Mouse (Mus musculus) lung, embryonic 16.5 days (tissue): Measurements from ENCODE around the gene Gldc. TPM values are rescaled to one million over a fixed set of nuclear protein-coding genes. Genes with fewer than 3 reads are reported as not detected.

ENCODE experiments used
- ATAC-seq: fragments of 200-750 bp; cut with Nextera tagmentation; 2 replicates; pipeline ENCODE4 v1.8.0; 2017; ENCODE audit warnings: low read depth, mild to moderate bottlenecking, moderate library complexity
- H3K27ac ChIP-seq: fragments of 300-500 bp; sonication (generic); 2 replicates; pipeline ENCODE4 v1.5.1; 2014; ENCODE audit warnings: mild to moderate bottlenecking, control low read depth, low read length
- H3K27me3 ChIP-seq: fragments of 300-500 bp; sonication (generic); 2 replicates; pipeline ENCODE4 v1.6.1; 2014; ENCODE audit warnings: low read depth, low read length, mixed read lengths; ENCODE audit not compliant: control insufficient read depth, insufficient read depth
- H3K36me3 ChIP-seq: fragments of 300-500 bp; sonication (generic); 2 replicates; pipeline ENCODE4 v1.6.1; 2014; ENCODE audit warnings: low read length; ENCODE audit not compliant: control insufficient read depth, insufficient read depth
- H3K4me1 ChIP-seq: fragments of 300-500 bp; sonication (generic); replicated peaks from 2 replicates; pipeline ENCODE4 v1.6.1; 2014; ENCODE audit warnings: low read length, mixed read lengths; ENCODE audit not compliant: control insufficient read depth, insufficient read depth
- H3K4me2 ChIP-seq: fragments of 300-500 bp; sonication (generic); 2 replicates; pipeline ENCODE4 v1.6.1; 2014; ENCODE audit warnings: low read depth, low read length, control low read depth
- H3K4me3 ChIP-seq: fragments of 300-500 bp; sonication (generic); 2 replicates; pipeline ENCODE4 v1.5.1; 2014; ENCODE audit warnings: mild to moderate bottlenecking, low read length, control low read depth
- H3K9ac ChIP-seq: fragments of 300-500 bp; sonication (generic); 2 replicates; pipeline ENCODE4 v1.6.1; 2014; ENCODE audit warnings: low read length, control low read depth
- H3K9me3 ChIP-seq: fragments of 300-500 bp; sonication (generic); 2 replicates; pipeline ENCODE4 v1.6.1; 2016; ENCODE audit warnings: low read length; ENCODE audit not compliant: control insufficient read depth
- WGBS: fragments of 180-500 bp; shearing (Covaris S2); extraction: QIAGEN DNeasy Blood & Tissue Kit; methylation state at CpG from one replicate; pipeline ENCODE4 v1.1.7; 2014; 5-methylcytosine and 5-hydroxymethylcytosine counted together
- polyA plus RNA-seq: library from polyadenylated mRNA; unstranded; fragments of >200 nt; fragmentation: Nextera tagmentation; extraction: Ambion mirVana; gene quantifications from 2 replicates; pipeline ENCODE4 v1.2.1, GENCODE M21; 2015

The Gldc gene
- polyA plus RNA-seq, 1 experiment from 2014 or later = 0.60 TPM

DNA sequence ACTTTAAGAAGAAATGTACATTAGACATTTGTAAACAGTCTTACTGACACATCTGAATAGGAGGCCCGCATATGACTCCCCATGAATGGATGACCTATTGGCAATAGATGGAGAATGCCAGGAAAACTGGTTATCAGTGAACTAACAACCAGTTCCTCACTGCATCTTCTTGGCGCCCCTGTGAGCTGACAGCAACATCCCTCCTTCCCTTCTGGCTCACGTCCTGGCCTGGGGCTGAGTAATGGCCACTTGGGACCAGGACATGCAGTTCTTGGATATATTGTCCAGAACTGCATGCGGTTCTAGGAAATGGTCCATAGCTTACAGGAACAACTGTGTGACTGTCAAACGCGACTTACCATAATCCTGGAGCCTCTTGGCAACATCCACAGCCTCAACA is 72.6 kb downstream of the Gldc start:
- Histone ChIP-seq H3K27ac (no peak overlapping the region), H3K4me2 (no peak overlapping the region), H3K9ac (no peak overlapping the region), H3K36me3 (peaks cover 5% of the 10 kb centered on the region), H3K4me3 (no peak overlapping the region), H3K27me3 (no peaks in the 10 kb centered on the region), H3K9me3 (peaks cover 3% of the 10 kb centered on the region; the same call in 1 of the 2 replicates), H3K4me1 (no peaks in the 10 kb centered on the region)
- ATAC-seq = no peak
- 70% methylated on average over 6 of the region's 6 CpGs for WGBS

GRCm38 (mm10) chr19:30100571-30100970 is 74.7 kb downstream of the Gldc start:
- Histone ChIP-seq H3K9me3 (peaks cover 3% of the 10 kb centered on the region; the same call in 1 of the 2 replicates), H3K27ac (no peak overlapping the region), H3K36me3 (peaks cover 24% of the 10 kb centered on the region), H3K4me2 (no peak overlapping the region), H3K27me3 (no peaks in the 10 kb centered on the region), H3K4me1 (no peaks in the 10 kb centered on the region), H3K9ac (no peak overlapping the region), H3K4me3 (no peak overlapping the region)
- no peak for ATAC-seq
- 93% methylated on average over 12 of the region's 12 CpGs for WGBS

- Histone ChIP-seq H3K9ac (no peak overlapping the region), H3K9me3 (peaks cover 3% of the 10 kb centered on the region; the same call in 1 of the 2 replicates), H3K36me3 (peaks cover 50% of the 10 kb centered on the region), H3K27ac (no peak overlapping the region), H3K4me3 (no peak overlapping the region), H3K27me3 (no peaks in the 10 kb centered on the region), H3K4me2 (no peak overlapping the region), H3K4me1 (no peaks in the 10 kb centered on the region)
- ATAC-seq = no peak
- 70% methylated on average over 4 of the region's 4 CpGs for WGBS
Measured at GRCm38 (mm10) chr19:30097039-30097438, 78.2 kb downstream of the Gldc start.

GRCm38 (mm10) chr19:30096186-30096585 is 79.0 kb downstream of the Gldc start:
- Histone ChIP-seq H3K9me3 (peaks cover 3% of the 10 kb centered on the region; the same call in 1 of the 2 replicates), H3K4me2 (no peak overlapping the region), H3K27me3 (no peaks in the 10 kb centered on the region), H3K36me3 (peaks cover 57% of the 10 kb centered on the region), H3K27ac (no peak overlapping the region), H3K9ac (no peak overlapping the region), H3K4me1 (no peaks in the 10 kb centered on the region), H3K4me3 (no peak overlapping the region)
- 83% methylated on average over 3 of the region's 3 CpGs for WGBS
- ATAC-seq = no peak

GRCm38 (mm10) chr19:30091644-30092295 is 83.5 kb downstream of the Gldc start:
- Histone ChIP-seq H3K4me2 (no peak overlapping the region), H3K9me3 (no peaks in the 10 kb centered on the region), H3K36me3 (peaks cover 66% of the 10 kb centered on the region), H3K4me1 (no peaks in the 10 kb centered on the region), H3K4me3 (no peak overlapping the region), H3K27me3 (no peaks in the 10 kb centered on the region), H3K9ac (no peak overlapping the region), H3K27ac (no peak overlapping the region)
- no peak for ATAC-seq
- 91% methylated on average over 12 of the region's 12 CpGs for whole genome bisulfite sequencing

GRCm38 (mm10) chr19:30090163-30090562 is 85.1 kb downstream of the Gldc start:
- Histone ChIP-seq H3K27ac (no peak overlapping the region), H3K9me3 (no peaks in the 10 kb centered on the region), H3K9ac (no peak overlapping the region), H3K36me3 (peaks cover 53% of the 10 kb centered on the region), H3K4me2 (no peak overlapping the region), H3K4me3 (no peak overlapping the region), H3K4me1 (no peaks in the 10 kb centered on the region), H3K27me3 (no peaks in the 10 kb centered on the region)
- 97% methylated on average over 6 of the region's 6 CpGs for WGBS
- no peak for ATAC-seq

- H3K36me3 ChIP-seq = no peaks in the 10 kb centered on the region
- H3K27me3 ChIP-seq = no peaks in the 10 kb centered on the region
- no peaks in the 10 kb centered on the region for H3K9me3 ChIP-seq
- no peak overlapping the region for H3K4me3 ChIP-seq
- H3K27ac ChIP-seq = no peak overlapping the region
- 35% methylated on average over 4 of the region's 4 CpGs for WGBS
- H3K9ac ChIP-seq = no peak overlapping the region
- peaks cover 6% of the 10 kb centered on the region; the same call in 1 of the 2 replicates for H3K4me1 ChIP-seq
- peak; percentile 52; the same call in 1 of the 2 replicates for ATAC-seq
- H3K4me2 ChIP-seq = no peak overlapping the region
Measured at GRCm38 (mm10) chr19:30065797-30066196, 109.4 kb downstream of the Gldc start.

DNA sequence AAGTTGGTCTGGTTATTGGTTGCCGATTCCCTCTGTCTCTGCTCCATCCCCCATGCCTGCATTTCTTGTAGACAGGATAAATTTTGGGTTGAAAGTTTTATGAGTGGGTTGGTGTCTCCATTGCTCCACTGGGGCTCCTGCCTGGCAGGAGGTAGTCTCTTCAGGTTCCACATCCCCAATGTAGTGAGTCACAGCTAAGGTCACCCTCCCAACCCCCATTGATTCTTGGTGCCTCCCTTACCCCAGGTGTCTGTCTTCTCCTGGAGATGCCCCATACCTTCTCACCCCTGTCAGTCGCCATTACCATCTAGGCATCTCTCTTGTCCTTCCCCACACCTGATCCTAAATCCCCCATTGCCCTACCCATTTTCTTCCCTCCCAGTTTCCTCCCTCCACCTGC is 121.0 kb downstream of the Gldc start:
- ATAC-seq = no peak
- 100% methylated on average over 2 of the region's 2 CpGs for WGBS

DNA sequence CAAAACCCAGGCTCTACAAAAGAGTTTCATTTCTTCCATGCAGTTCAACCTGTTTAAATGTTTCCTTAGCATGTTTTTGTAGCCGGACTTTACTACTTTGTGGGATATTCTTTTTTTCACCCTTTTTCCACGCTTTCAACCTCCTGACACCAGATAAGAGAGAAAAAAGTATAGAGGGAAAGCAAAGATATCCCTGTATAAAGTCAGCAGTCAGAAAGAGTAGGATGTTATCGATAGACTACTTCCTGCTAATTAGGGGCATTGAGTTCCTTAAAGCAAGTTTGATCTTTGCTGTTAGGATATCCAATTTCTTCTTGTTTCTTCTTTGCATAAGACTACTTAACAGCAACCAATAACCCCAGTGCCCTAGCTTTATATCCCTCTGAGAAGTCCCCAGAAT is 123.8 kb downstream of the Gldc start:
- WGBS = 80% methylated on average over 3 of the region's 3 CpGs
- Histone ChIP-seq H3K27ac (no peak overlapping the region), H3K27me3 (no peaks in the 10 kb centered on the region), H3K9ac (no peak overlapping the region), H3K36me3 (peaks cover 11% of the 10 kb centered on the region), H3K4me1 (0 out of 2 replicates have a peak, but pooled peaks cover 3% of the 10 kb centered on the region), H3K4me3 (no peak overlapping the region), H3K9me3 (no peaks in the 10 kb centered on the region), H3K4me2 (no peak overlapping the region)
- no peak for ATAC-seq

More for the DNA sequence above, 121.0 kb downstream of the Gldc start:
- no peak overlapping the region for H3K27ac ChIP-seq
- no peak overlapping the region for H3K4me2 ChIP-seq
- 0 out of 2 replicates have a peak, but pooled peaks cover 2% of the 10 kb centered on the region for H3K4me1 ChIP-seq
- H3K4me3 ChIP-seq = no peak overlapping the region
- no peaks in the 10 kb centered on the region for H3K9me3 ChIP-seq
- no peak overlapping the region for H3K9ac ChIP-seq
- no peaks in the 10 kb centered on the region for H3K27me3 ChIP-seq
- peaks cover 5% of the 10 kb centered on the region for H3K36me3 ChIP-seq
